Mouse (Mus musculus) C2C12 (cell line): ENCODE measurements at regions not wholly inside any gene's neighbourhood (a gene's known extent, or its start where the extent isn't known, plus 50 kb on each side); places are given as distances from the start of the nearest gene placed in this dataset.
A peak's percentile ranks its signal among the peaks of the same experiment; 100 is the strongest.

ENCODE experiments used
- H3K27me3 ChIP-seq: one replicate; pipeline ENCODE4 v1.6.1; 2011; ENCODE audit not compliant: control insufficient read depth, insufficient read depth, insufficient read length
- H3K36me3 ChIP-seq: one replicate; pipeline ENCODE4 v1.6.1; 2011; ENCODE audit not compliant: control insufficient read depth, insufficient read depth
- H3K4me3 ChIP-seq: one replicate; pipeline ENCODE4 v1.5.1; 2011; ENCODE audit warnings: mild to moderate bottlenecking, control low read depth; ENCODE audit not compliant: poor library complexity, insufficient read depth, severe bottlenecking
- H3K79me2 ChIP-seq: one replicate; pipeline ENCODE4 v1.6.1; 2011; ENCODE audit not compliant: control insufficient read depth, insufficient read depth
- H3K79me3 ChIP-seq: one replicate; pipeline ENCODE4 v1.6.1; 2011; ENCODE audit warnings: low read depth, control low read depth
- H3ac ChIP-seq: one replicate; pipeline ENCODE3; 2011; ENCODE audit warnings: low read depth; ENCODE audit not compliant: control insufficient read depth, insufficient read length
- CEBPB ChIP-seq: IDR thresholded peaks from one replicate; pipeline ENCODE4 v1.6.1; 2011; ENCODE audit warnings: low read depth, mild to moderate bottlenecking, control low read depth, moderate library complexity
- CTCF ChIP-seq: IDR thresholded peaks from one replicate; pipeline ENCODE4 v1.5.1; 2011; ENCODE audit not compliant: control insufficient read depth, insufficient read depth, insufficient read length
- FOSL1 ChIP-seq: IDR thresholded peaks from one replicate; pipeline ENCODE4 v1.8.0; 2011; ENCODE audit warnings: mild to moderate bottlenecking, low read length; ENCODE audit not compliant: poor library complexity, insufficient read depth, severe bottlenecking
- MAX ChIP-seq: IDR thresholded peaks from one replicate; pipeline ENCODE4 v1.6.1; 2011; ENCODE audit warnings: mild to moderate bottlenecking, control low read depth
- MYOD1 ChIP-seq: IDR thresholded peaks from one replicate; pipeline ENCODE4 v1.6.1; 2011; ENCODE audit warnings: low read depth; ENCODE audit not compliant: control insufficient read depth, insufficient read length
- MYOG ChIP-seq: IDR thresholded peaks from one replicate; pipeline ENCODE4 v1.6.1; 2011; ENCODE audit not compliant: control insufficient read depth, insufficient read length; ENCODE audit errors: extremely low read depth
- USF1 ChIP-seq: IDR thresholded peaks from one replicate; pipeline ENCODE4 v1.6.1; 2011; ENCODE audit warnings: low read depth, mild to moderate bottlenecking, control low read depth, moderate library complexity

- no peak overlapping the region for H3ac ChIP-seq
- no peaks in the 10 kb centered on the region for H3K27me3 ChIP-seq
- no peak overlapping the region for H3K4me3 ChIP-seq
- H3K36me3 ChIP-seq: no peaks in the 10 kb centered on the region
- no peaks in the 10 kb centered on the region for H3K79me3 ChIP-seq
- no peaks in the 10 kb centered on the region for H3K79me2 ChIP-seq
- TF ChIP-seq CEBPB (peak; percentile 98), CTCF (no peak)
These were observed 830.3 kb upstream of the Lrrc4c start for GRCm38 (mm10) chr2:95487580-95488135.

GRCm38 (mm10) chr2:95494026-95494697 lies 823.8 kb upstream of the Lrrc4c start:
- H3ac ChIP-seq: no peak overlapping the region
- H3K27me3 ChIP-seq: no peaks in the 10 kb centered on the region
- no peak for TF ChIP-seq CEBPB
- TF ChIP-seq MYOD1: no peak
- no peak for TF ChIP-seq CTCF
- H3K79me3 ChIP-seq: no peaks in the 10 kb centered on the region
- no peaks in the 10 kb centered on the region for H3K79me2 ChIP-seq
- no peak overlapping the region for H3K4me3 ChIP-seq
- H3K36me3 ChIP-seq: no peaks in the 10 kb centered on the region

DNA sequence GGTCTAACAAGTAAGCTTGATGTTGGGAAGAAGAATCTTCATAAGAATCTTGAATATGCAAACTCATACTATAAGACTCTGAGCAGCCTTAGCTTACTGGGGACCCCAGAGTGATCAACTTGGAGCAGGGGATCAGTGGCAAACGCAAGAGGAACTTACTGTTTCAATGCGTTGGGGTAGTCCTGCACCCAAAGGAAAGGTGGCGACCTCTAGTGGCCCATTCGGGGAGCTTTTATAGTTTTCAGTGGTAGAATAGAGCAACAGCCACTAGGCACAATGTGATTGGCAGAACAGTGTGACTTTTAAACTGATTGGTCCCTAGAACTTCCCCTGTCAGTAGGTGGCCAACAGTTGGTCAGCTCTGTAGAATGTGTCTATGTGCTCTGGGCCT lies 823.3 kb upstream of the Lrrc4c start:
- Histone ChIP-seq H3K36me3 (no peaks in the 10 kb centered on the region), H3K27me3 (no peaks in the 10 kb centered on the region), H3K79me2 (no peaks in the 10 kb centered on the region), H3K79me3 (no peaks in the 10 kb centered on the region), H3ac (no peak overlapping the region), H3K4me3 (no peak overlapping the region)
- no peak for TF ChIP-seq CTCF
- no peak for TF ChIP-seq MYOG

- H3ac ChIP-seq: no peak overlapping the region
- no peaks in the 10 kb centered on the region for H3K27me3 ChIP-seq
- no peak overlapping the region for H3K4me3 ChIP-seq
- no peaks in the 10 kb centered on the region for H3K79me2 ChIP-seq
- TF ChIP-seq MAX (no peak), CTCF (no peak)
- no peaks in the 10 kb centered on the region for H3K79me3 ChIP-seq
- H3K36me3 ChIP-seq: no peaks in the 10 kb centered on the region
These were observed 806.7 kb upstream of the Lrrc4c start for GRCm38 (mm10) chr2:95511286-95511685.

- no peaks in the 10 kb centered on the region for H3K27me3 ChIP-seq
- H3K79me3 ChIP-seq: no peaks in the 10 kb centered on the region
- no peak overlapping the region for H3K4me3 ChIP-seq
- no peaks in the 10 kb centered on the region for H3K36me3 ChIP-seq
- H3K79me2 ChIP-seq: no peaks in the 10 kb centered on the region
- TF ChIP-seq CTCF (no peak), USF1 (no peak), MYOD1 (no peak), FOSL1 (no peak), MAX (no peak), MYOG (no peak), CEBPB (no peak)
- no peak overlapping the region for H3ac ChIP-seq
These were observed 796.3 kb upstream of the Lrrc4c start for GRCm38 (mm10) chr2:95521624-95522023.

- Histone ChIP-seq H3K27me3 (no peaks in the 10 kb centered on the region), H3K79me3 (no peaks in the 10 kb centered on the region)
- TF ChIP-seq FOSL1 (no peak), MYOG (no peak), CTCF (no peak), MYOD1 (no peak)
These were observed 793.2 kb upstream of the Lrrc4c start for GRCm38 (mm10) chr2:95524590-95525266.

More at GRCm38 (mm10) chr2:95524590-95525266, 793.2 kb upstream of the Lrrc4c start:
- H3K4me3 ChIP-seq: no peak overlapping the region
- no peak overlapping the region for H3ac ChIP-seq
- no peaks in the 10 kb centered on the region for H3K79me2 ChIP-seq
- no peaks in the 10 kb centered on the region for H3K36me3 ChIP-seq
